Comparison of ENCODE assay signal across 21 mouse cellular contexts in genomic region chr16:5093285-5093684, GRCm38 (mm10). TPM values are rescaled to one million over a fixed set of nuclear protein-coding genes. Genes with fewer than 3 reads are reported as not detected.
A peak's percentile ranks its signal among the peaks of the same experiment; 100 is the strongest.
DNase-seq lines count a peak whose midpoint lies in the region; ATAC-seq and TF ChIP-seq lines count a peak whose summit lies in the region.
"Had no signal": no experiment of that assay in that cellular context is flagged by ENCODE, and none has a peak within 500 bp of the region (broad histone marks: within the 10 kb centered on the region; RNA-seq: fewer than 3 reads in every experiment).

No protein-coding gene starts in this region.

- WGBS in kidney, embryonic 14.5 days: 82% methylated on average over 5 of the region's 5 CpGs

- CTCF ChIA-PET in Patski (lab: Charles Lee): interaction anchor here (0.8 to 1.3 kb wide), 4 partner anchors 16 to 52 kb away, joined by 3 to 4 read pairs (median 3); no protein-coding TSS in a partner anchor

- in situ Hi-C loops in Patski (cut with MboI; ENCODE audit: low pct_unique_long_range_greater_than_20kb): no loop called here

- H3K36me3 ChIP-seq in kidney, embryonic 14.5 days (ENCODE audit: control insufficient read depth, insufficient read depth, low read length): peaks cover under 1% of the 10 kb centered on the region; the same call in 1 of the 2 replicates
- H3K36me3 ChIP-seq: midbrain, embryonic 15.5 days had no signal

- H3K27ac ChIP-seq in kidney, embryonic 14.5 days (ENCODE audit: low read depth, low read length): no peak overlapping the region
- H3K27ac ChIP-seq: gastrocnemius, adult 2 months; heart, embryonic 15.5 days; hindbrain, embryonic 14.5 days; macrophage; midbrain, embryonic 15.5 days; neural tube, embryonic 12.5 days had no signal

- H3K27me3 ChIP-seq in kidney, embryonic 14.5 days (ENCODE audit: control insufficient read depth, insufficient read depth, low read length): no peaks in the 10 kb centered on the region
- peaks cover 25% of the 10 kb centered on the region for H3K27me3 ChIP-seq in Patski
- H3K27me3 ChIP-seq: heart, embryonic 15.5 days; midbrain, embryonic 15.5 days; neural tube, embryonic 12.5 days had no signal

- ATAC-seq in kidney, embryonic 14.5 days (ENCODE audit: low FRiP score, low TSS enrichment): no peak
- ATAC-seq in Patski: peak; percentile 70
- ATAC-seq: inflammation-experienced regulatory T-cells, adult 6 months; midbrain, embryonic 15.5 days had no signal

- POLR2A ChIA-PET in Patski (lab: Charles Lee): interaction anchor here (1.1 kb wide), 1 partner anchor 16 kb away, joined by 3 read pairs; no protein-coding TSS in a partner anchor

- no peaks in the 10 kb centered on the region for H3K9me3 ChIP-seq in kidney, embryonic 14.5 days (ENCODE audit: control insufficient read depth, low read length)
- H3K9me3 ChIP-seq: heart, embryonic 15.5 days; midbrain, embryonic 15.5 days; neural tube, embryonic 12.5 days had no signal

- H3K9ac ChIP-seq in kidney, embryonic 14.5 days (ENCODE audit: low read depth, low read length): no peak overlapping the region
- H3K9ac ChIP-seq: heart, embryonic 15.5 days; hindbrain, embryonic 14.5 days; midbrain, embryonic 15.5 days; neural tube, embryonic 12.5 days had no signal

- no peak overlapping the region for H3K4me3 ChIP-seq in kidney, embryonic 14.5 days (ENCODE audit: low read length)
- H3K4me3 ChIP-seq: gastrocnemius, adult 2 months; heart, embryonic 15.5 days; midbrain, embryonic 15.5 days; neural tube, embryonic 12.5 days had no signal

- TF ChIP-seq CTCF in Patski (IDR thresholded peaks at IDR 0.05): no peak

- H3K4me2 ChIP-seq in kidney, embryonic 14.5 days (replicated peaks; ENCODE audit: low read depth, low read length): no peak overlapping the region
- H3K4me2 ChIP-seq: heart, embryonic 15.5 days; hindbrain, embryonic 14.5 days; midbrain, embryonic 15.5 days; neural tube, embryonic 12.5 days had no signal

- H3K4me1 ChIP-seq in kidney, embryonic 14.5 days (ENCODE audit: control insufficient read depth, insufficient read depth, low read length): no peaks in the 10 kb centered on the region
- H3K4me1 ChIP-seq: midbrain, embryonic 15.5 days; neural tube, embryonic 12.5 days had no signal

- intact Hi-C loops in left cerebral cortex, postnatal 4 days (cut with DNase I): no loop called here

- DNase-seq in kidney, adult 8-10 months: peak; percentile 19 to 56
- DNase-seq in Patski (ENCODE audit: low read depth, low spot score): peak; percentile 91
- DNase-seq in gonadal fat pad, adult 2 months (ENCODE audit: low read depth): peak; percentile 88
- peak; percentile 27 to 45 for DNase-seq in kidney, postnatal 4 days
- no peak for DNase-seq in left cerebral cortex, postnatal 4 days
- DNase-seq in adrenal gland, adult 8-10 months: no peak
- DNase-seq: adrenal gland, postnatal 25 days; cerebellum, adult 8-10 months; gastrocnemius, adult 2 months; heart, postnatal 36 days; right cerebral cortex, postnatal 14 days; thymus, postnatal 36 days had no signal

RNA-seq across cellular contexts. Expression of gene Ppl, which starts 38.9 kb away (rescaled TPM):
- polyA plus RNA-seq in kidney, embryonic 14.5 days (2014; fragmentation: Nextera tagmentation; extraction: Ambion mirVana): 1.4 and 2.6 TPM in 2 replicates
- polyA plus RNA-seq in Patski (2021): 0.03 TPM
- 4.3 and 9.2 TPM in 2 replicates for polyA plus RNA-seq in gonadal fat pad, adult 2 months (2012; rRNA removed)
- under 1 TPM; 0.18 to 0.26 TPM for total RNA-seq in left cerebral cortex, postnatal 4 days (2021)
- 10 to 100 TPM in 2 of 4 experiments, 1 to 10 TPM in 2; 3.1 to 17.7 (median 9.9) TPM for total RNA-seq in adrenal gland, adult 8-10 months (2022)
- total RNA-seq: common myeloid progenitor, adult 5-6 weeks had no signal
- polyA plus RNA-seq: macrophage had no signal

RNA-seq across cellular contexts. Expression of gene Ubn1, which starts 43.4 kb away (rescaled TPM):
- polyA plus RNA-seq in kidney, embryonic 14.5 days (2014; fragmentation: Nextera tagmentation; extraction: Ambion mirVana): 21.7 and 26.3 TPM in 2 replicates
- 27.7 TPM for polyA plus RNA-seq in Patski (2021)
- polyA plus RNA-seq in gonadal fat pad, adult 2 months (2012; rRNA removed): 32.0 and 38.2 TPM in 2 replicates
- 10 to 100 TPM; 30.4 to 33.1 TPM for total RNA-seq in left cerebral cortex, postnatal 4 days (2021)
- total RNA-seq in adrenal gland, adult 8-10 months (2022): 10 to 100 TPM; 34.1 to 41.6 (median 38.6) TPM

RNA-seq across cellular contexts. Expression of gene Glyr1, which starts 43.6 kb away (rescaled TPM):
- 66.0 and 96.3 TPM in 2 replicates for polyA plus RNA-seq in kidney, embryonic 14.5 days (2014; fragmentation: Nextera tagmentation; extraction: Ambion mirVana)
- polyA plus RNA-seq in Patski (2021): 102 TPM
- 68.0 and 80.6 TPM in 2 replicates for polyA plus RNA-seq in gonadal fat pad, adult 2 months (2012; rRNA removed)
- total RNA-seq in left cerebral cortex, postnatal 4 days (2021): 100 to 1,000 TPM; 143 to 146 TPM
- total RNA-seq in adrenal gland, adult 8-10 months (2022): 100 to 1,000 TPM in 3 of 4 experiments, 10 to 100 TPM in 1; 96.3 to 120 (median 114) TPM

RNA-seq across cellular contexts. Expression of gene Sec14l5, which starts 53.6 kb away (rescaled TPM):
- not detected in 2 replicates for polyA plus RNA-seq in kidney, embryonic 14.5 days (2014; fragmentation: Nextera tagmentation; extraction: Ambion mirVana)
- not detected for polyA plus RNA-seq in Patski (2021)
- polyA plus RNA-seq in gonadal fat pad, adult 2 months (2012; rRNA removed): 0.68 and 0.74 TPM in 2 replicates
- total RNA-seq in left cerebral cortex, postnatal 4 days (2021): under 1 TPM; 0.10 to 0.18 TPM
- under 1 TPM; 0.17 to 0.35 (median 0.23) TPM for total RNA-seq in adrenal gland, adult 8-10 months (2022)
- total RNA-seq: common myeloid progenitor, adult 5-6 weeks had no signal
- polyA plus RNA-seq: inflammation-experienced regulatory T-cells, adult 6 months; limb, embryonic 11.5 days; macrophage had no signal

Comparison
In these comparisons a context has a peak if more than half of its experiments do, and no peak if none do; other contexts are left out.
1. DNase-seq: peak in kidney, adult 8-10 months (2 of 2), Patski (single experiment), gonadal fat pad, adult 2 months (single experiment) and kidney, postnatal 4 days (2 of 2); none in left cerebral cortex, postnatal 4 days (single experiment) and adrenal gland, adult 8-10 months (single experiment).